Comparison of ENCODE assay signal across 15 mouse cellular contexts in genomic region chr12:9833273-9833672, GRCm38 (mm10).
A peak's percentile ranks its signal among the peaks of the same experiment; 100 is the strongest.
DNase-seq lines count a peak whose midpoint lies in the region; ATAC-seq and TF ChIP-seq lines count a peak whose summit lies in the region.
"Had no signal": no experiment of that assay in that cellular context is flagged by ENCODE, and none has a peak within 500 bp of the region (broad histone marks: within the 10 kb centered on the region; RNA-seq: fewer than 3 reads in every experiment).

No protein-coding gene starts in this region.

- H3K36me3 ChIP-seq in kidney, embryonic 16.5 days (ENCODE audit: insufficient read depth, low read length) = no peaks in the 10 kb centered on the region
- no peaks in the 10 kb centered on the region for H3K36me3 ChIP-seq in thymus, adult 2 months (ENCODE audit: control insufficient read depth, insufficient read depth, low read length)
- H3K36me3 ChIP-seq: embryonic facial prominence, embryonic 15.5 days; liver, embryonic 12.5 days had no signal

- no peaks in the 10 kb centered on the region for H3K9me3 ChIP-seq in kidney, embryonic 16.5 days (ENCODE audit: low read length)
- H3K9me3 ChIP-seq: embryonic facial prominence, embryonic 15.5 days; liver, embryonic 12.5 days had no signal

- no peaks in the 10 kb centered on the region for H3K27me3 ChIP-seq in kidney, embryonic 16.5 days (ENCODE audit: insufficient read depth, low read length)
- no peaks in the 10 kb centered on the region for H3K27me3 ChIP-seq in thymus, adult 2 months (ENCODE audit: control insufficient read depth, insufficient read depth, low read length)
- H3K27me3 ChIP-seq: embryonic facial prominence, embryonic 15.5 days; liver, embryonic 12.5 days had no signal

- 63% methylated on average over 3 of the region's 3 CpGs for WGBS in kidney, embryonic 16.5 days
- 46% methylated on average over 3 of the region's 3 CpGs for WGBS in thymus, adult 2 months

- no peak for TF ChIP-seq POLR2A in thymus, adult 2 months (IDR thresholded peaks at IDR 0.05; ENCODE audit: control insufficient read depth, extremely low read depth, insufficient read depth, low read length, poor library complexity)

- peak; percentile 24 for DNase-seq in embryo, embryonic 10 days (ENCODE audit: low spot score)
- no peak for DNase-seq in embryo, embryonic 9.5 days (ENCODE audit: extremely low spot score)
- peak; percentile 4 to 31 for DNase-seq in kidney, postnatal 25 days
- DNase-seq in 416B (ENCODE audit: low read depth) (peak; percentile 14), WW6 (ENCODE audit: low read depth, low spot score) (peak; percentile 1)
- no peak for DNase-seq in layer of hippocampus, adult 11-12 months (ENCODE audit: low spot score)
- no peak for DNase-seq in thymus, adult 2 months
- DNase-seq: cerebellum, adult 9-11 months; heart, adult 18-20 months; kidney, adult 18-20 months; thymus, adult 18-20 months had no signal

- H3K27ac ChIP-seq in kidney, embryonic 16.5 days (ENCODE audit: low read length) = no peak overlapping the region
- no peak overlapping the region for H3K27ac ChIP-seq in thymus, adult 2 months (ENCODE audit: control insufficient read depth, insufficient read depth, low read length)
- H3K27ac ChIP-seq: embryonic facial prominence, embryonic 15.5 days; liver, embryonic 12.5 days; macrophage had no signal

- no peak overlapping the region for H3K4me2 ChIP-seq in kidney, embryonic 16.5 days (replicated peaks; ENCODE audit: low read depth, low read length)
- H3K4me2 ChIP-seq: embryonic facial prominence, embryonic 15.5 days; liver, embryonic 12.5 days had no signal

- ATAC-seq in kidney, embryonic 16.5 days (ENCODE audit: low FRiP score, low TSS enrichment) = no peak
- ATAC-seq: liver, embryonic 12.5 days had no signal

- no peaks in the 10 kb centered on the region for H3K4me1 ChIP-seq in kidney, embryonic 16.5 days (ENCODE audit: insufficient read depth, low read length)
- H3K4me1 ChIP-seq in thymus, adult 2 months (replicated peaks; ENCODE audit: control insufficient read depth, insufficient read depth, low read length) = no peaks in the 10 kb centered on the region
- H3K4me1 ChIP-seq: embryonic facial prominence, embryonic 15.5 days; liver, embryonic 12.5 days had no signal

- no peak overlapping the region for H3K9ac ChIP-seq in kidney, embryonic 16.5 days (replicated peaks; ENCODE audit: low read length)
- H3K9ac ChIP-seq: embryonic facial prominence, embryonic 15.5 days; liver, embryonic 12.5 days had no signal

- TF ChIP-seq CTCF in thymus, adult 2 months (IDR thresholded peaks at IDR 0.05; ENCODE audit: borderline replicate concordance, control insufficient read depth, extremely low read depth, insufficient read depth, low read length, poor library complexity) = no peak

- H3K4me3 ChIP-seq in kidney, embryonic 16.5 days (ENCODE audit: low read length) = no peak overlapping the region
- H3K4me3 ChIP-seq in thymus, adult 2 months (ENCODE audit: control insufficient read depth, insufficient read depth, low read length) = no peak overlapping the region
- H3K4me3 ChIP-seq: embryonic facial prominence, embryonic 15.5 days; liver, embryonic 12.5 days had no signal

Comparison
In these comparisons a context has a peak if more than half of its experiments do, and no peak if none do; other contexts are left out.
1. DNase-seq: peak in embryo, embryonic 10 days (single experiment), kidney, postnatal 25 days (2 of 2), 416B (single experiment) and WW6 (single experiment); none in embryo, embryonic 9.5 days (single experiment), layer of hippocampus, adult 11-12 months (single experiment) and thymus, adult 2 months (single experiment).